Mouse (Mus musculus): ENCODE data around the gene Osbpl3. TPM values are rescaled to one million over a fixed set of nuclear protein-coding genes. Genes with fewer than 3 reads are reported as not detected.

Gene Osbpl3
- polyA plus RNA-seq, 1 experiment = 9.6 TPM

GRCm38 (mm10) chr6:50309019-50309418 lies 147.0 kb downstream of the Osbpl3 start:
- no peak overlapping the region for H3K4me3 ChIP-seq (replicated peaks; ENCODE audit: insufficient read depth, low read depth, low read length)
- DNase-seq = peak in 1 of 2 experiments; percentile 17
- H3K4me1 ChIP-seq (ENCODE audit: control insufficient read depth, insufficient read depth, low read length) = no peaks in the 10 kb centered on the region
- no peaks in the 10 kb centered on the region for H3K27me3 ChIP-seq (ENCODE audit: control insufficient read depth, insufficient read depth, low read length)
- no peak overlapping the region for H3K27ac ChIP-seq (ENCODE audit: insufficient read depth, low read length)
- TF ChIP-seq CTCF (IDR thresholded peaks at IDR 0.05; ENCODE audit: borderline replicate concordance, insufficient read depth, low read depth, low read length) (peak; percentile 42; the same call in 1 of the 2 replicates), POLR2A (IDR thresholded peaks at IDR 0.05; ENCODE audit: borderline replicate concordance, insufficient read depth, low read length) (no peak)
- WGBS = 45% methylated on average over 6 of the region's 6 CpGs

DNA sequence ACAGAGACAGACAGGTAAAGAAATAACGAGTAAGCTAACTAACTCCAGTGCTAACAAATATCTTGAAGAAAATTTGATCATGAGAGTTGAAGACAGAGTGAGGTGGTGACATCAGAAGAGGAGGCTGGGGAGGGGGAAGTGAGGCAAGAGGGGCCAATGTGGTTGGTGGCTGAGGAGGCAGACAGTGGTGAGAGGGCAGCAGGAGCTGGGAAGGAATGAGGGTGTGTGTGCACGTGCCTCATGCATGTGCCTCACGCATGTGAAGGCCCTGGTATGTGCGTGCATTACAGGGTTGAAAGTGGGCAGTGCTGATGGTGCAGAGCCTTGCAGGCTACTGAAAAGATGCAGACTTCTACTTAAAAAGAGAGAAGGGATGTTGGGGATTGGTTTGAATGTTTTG lies 149.4 kb downstream of the Osbpl3 start:
- H3K27me3 ChIP-seq (ENCODE audit: control insufficient read depth, insufficient read depth, low read length) = no peaks in the 10 kb centered on the region
- WGBS = 81% methylated on average over 4 of the region's 4 CpGs

DNA sequence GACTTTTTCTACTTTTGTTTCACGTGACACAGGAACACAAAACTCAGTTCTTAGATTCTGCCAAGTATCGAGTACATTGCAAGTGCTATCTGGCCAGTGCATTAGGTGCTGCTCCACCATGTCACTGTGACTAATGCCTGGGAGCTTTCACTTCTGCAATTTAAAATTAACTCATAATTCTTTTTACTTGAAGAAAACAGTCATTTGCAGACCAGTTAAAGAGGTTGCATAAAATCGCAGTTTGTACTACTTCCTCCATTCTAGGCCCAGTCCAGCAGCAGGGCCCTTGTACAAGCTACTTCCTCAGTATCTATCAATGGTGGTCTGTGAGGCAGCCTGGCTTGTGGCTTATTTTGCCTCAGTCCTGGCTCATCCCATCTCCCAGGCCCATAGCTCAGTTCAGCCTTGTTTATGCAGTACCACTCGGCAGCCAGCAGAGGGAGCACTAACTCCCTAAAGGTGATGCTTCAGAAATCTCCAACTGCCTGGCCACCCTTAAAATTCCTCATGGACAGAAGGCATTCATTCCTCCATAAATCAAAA lies 151.0 kb downstream of the Osbpl3 start:
- Histone ChIP-seq H3K27ac (ENCODE audit: insufficient read depth, low read length) (no peak overlapping the region), H3K27me3 (ENCODE audit: control insufficient read depth, insufficient read depth, low read length) (no peaks in the 10 kb centered on the region), H3K4me3 (replicated peaks; ENCODE audit: insufficient read depth, low read depth, low read length) (no peak overlapping the region), H3K4me1 (ENCODE audit: control insufficient read depth, insufficient read depth, low read length) (no peaks in the 10 kb centered on the region)
- WGBS = 70% methylated on average over 4 of the region's 4 CpGs
- peak; percentile 93 for TF ChIP-seq CTCF (IDR thresholded peaks at IDR 0.05; ENCODE audit: borderline replicate concordance, insufficient read depth, low read depth, low read length)
- no peak for TF ChIP-seq POLR2A (IDR thresholded peaks at IDR 0.05; ENCODE audit: borderline replicate concordance, insufficient read depth, low read length)
- peak; percentile 68 to 81 for DNase-seq

More for the DNA sequence above, 149.4 kb downstream of the Osbpl3 start:
- TF ChIP-seq CTCF (IDR thresholded peaks at IDR 0.05; ENCODE audit: borderline replicate concordance, insufficient read depth, low read depth, low read length) (no peak), POLR2A (IDR thresholded peaks at IDR 0.05; ENCODE audit: borderline replicate concordance, insufficient read depth, low read length) (no peak)
- no peak for DNase-seq
- H3K4me3 ChIP-seq (replicated peaks; ENCODE audit: insufficient read depth, low read depth, low read length) = no peak overlapping the region
- H3K27ac ChIP-seq (ENCODE audit: insufficient read depth, low read length) = no peak overlapping the region
- H3K4me1 ChIP-seq (ENCODE audit: control insufficient read depth, insufficient read depth, low read length) = no peaks in the 10 kb centered on the region

GRCm38 (mm10) chr6:50301121-50301520 lies 154.9 kb downstream of the Osbpl3 start:
- H3K4me1 ChIP-seq (ENCODE audit: control insufficient read depth, insufficient read depth, low read length) = no peaks in the 10 kb centered on the region
- 73% methylated on average over 7 of the region's 7 CpGs for WGBS

GRCm38 (mm10) chr6:50300622-50301021 lies 155.4 kb downstream of the Osbpl3 start:
- Histone ChIP-seq H3K4me3 (replicated peaks; ENCODE audit: insufficient read depth, low read depth, low read length) (no peak overlapping the region), H3K27me3 (ENCODE audit: control insufficient read depth, insufficient read depth, low read length) (no peaks in the 10 kb centered on the region), H3K4me1 (ENCODE audit: control insufficient read depth, insufficient read depth, low read length) (no peaks in the 10 kb centered on the region), H3K27ac (ENCODE audit: insufficient read depth, low read length) (no peak overlapping the region)
- no peak for TF ChIP-seq CTCF (IDR thresholded peaks at IDR 0.05; ENCODE audit: borderline replicate concordance, insufficient read depth, low read depth, low read length)
- TF ChIP-seq POLR2A (IDR thresholded peaks at IDR 0.05; ENCODE audit: borderline replicate concordance, insufficient read depth, low read length) = no peak
- WGBS = 42% methylated on average over 6 of the region's 6 CpGs
- DNase-seq = no peak

More at GRCm38 (mm10) chr6:50301121-50301520, 154.9 kb downstream of the Osbpl3 start:
- no peaks in the 10 kb centered on the region for H3K27me3 ChIP-seq (ENCODE audit: control insufficient read depth, insufficient read depth, low read length)
- no peak overlapping the region for H3K4me3 ChIP-seq (replicated peaks; ENCODE audit: insufficient read depth, low read depth, low read length)
- no peak overlapping the region for H3K27ac ChIP-seq (ENCODE audit: insufficient read depth, low read length)
- TF ChIP-seq POLR2A (IDR thresholded peaks at IDR 0.05; ENCODE audit: borderline replicate concordance, insufficient read depth, low read length) (no peak), CTCF (IDR thresholded peaks at IDR 0.05; ENCODE audit: borderline replicate concordance, insufficient read depth, low read depth, low read length) (no peak)
- no peak for DNase-seq

GRCm38 (mm10) chr6:50299071-50299470 lies 156.9 kb downstream of the Osbpl3 start:
- Histone ChIP-seq H3K27me3 (ENCODE audit: control insufficient read depth, insufficient read depth, low read length) (no peaks in the 10 kb centered on the region), H3K4me3 (replicated peaks; ENCODE audit: insufficient read depth, low read depth, low read length) (no peak overlapping the region), H3K4me1 (ENCODE audit: control insufficient read depth, insufficient read depth, low read length) (no peaks in the 10 kb centered on the region), H3K27ac (ENCODE audit: insufficient read depth, low read length) (no peak overlapping the region)
- TF ChIP-seq CTCF (IDR thresholded peaks at IDR 0.05; ENCODE audit: borderline replicate concordance, insufficient read depth, low read depth, low read length) = no peak
- TF ChIP-seq POLR2A (IDR thresholded peaks at IDR 0.05; ENCODE audit: borderline replicate concordance, insufficient read depth, low read length) = no peak
- WGBS = 85% methylated on average over 7 of the region's 7 CpGs
- no peak for DNase-seq

GRCm38 (mm10) chr6:50297671-50298070 lies 158.3 kb downstream of the Osbpl3 start:
- Histone ChIP-seq H3K4me1 (ENCODE audit: control insufficient read depth, insufficient read depth, low read length) (no peaks in the 10 kb centered on the region), H3K27ac (ENCODE audit: insufficient read depth, low read length) (no peak overlapping the region), H3K27me3 (ENCODE audit: control insufficient read depth, insufficient read depth, low read length) (no peaks in the 10 kb centered on the region), H3K4me3 (replicated peaks; ENCODE audit: insufficient read depth, low read depth, low read length) (no peak overlapping the region)
- TF ChIP-seq POLR2A (IDR thresholded peaks at IDR 0.05; ENCODE audit: borderline replicate concordance, insufficient read depth, low read length) (no peak), CTCF (IDR thresholded peaks at IDR 0.05; ENCODE audit: borderline replicate concordance, insufficient read depth, low read depth, low read length) (no peak)
- 85% methylated on average over 9 of the region's 9 CpGs for WGBS
- no peak for DNase-seq

- Histone ChIP-seq H3K4me3 (replicated peaks; ENCODE audit: insufficient read depth, low read depth, low read length) (no peak overlapping the region), H3K4me1 (ENCODE audit: control insufficient read depth, insufficient read depth, low read length) (no peaks in the 10 kb centered on the region), H3K27me3 (ENCODE audit: control insufficient read depth, insufficient read depth, low read length) (no peaks in the 10 kb centered on the region), H3K27ac (ENCODE audit: insufficient read depth, low read length) (no peak overlapping the region)
- 67% methylated on average over 10 of the region's 10 CpGs for WGBS
- TF ChIP-seq POLR2A (IDR thresholded peaks at IDR 0.05; ENCODE audit: borderline replicate concordance, insufficient read depth, low read length) = no peak
- TF ChIP-seq CTCF (IDR thresholded peaks at IDR 0.05; ENCODE audit: borderline replicate concordance, insufficient read depth, low read depth, low read length) = no peak
- DNase-seq = no peak
Measured at GRCm38 (mm10) chr6:50295136-50295535, 160.9 kb downstream of the Osbpl3 start.
